Mouse (Mus musculus) forebrain, embryonic 14.5 days (tissue): ENCODE measurements at regions not wholly inside any gene's neighbourhood (a gene's known extent, or its start where the extent isn't known, plus 50 kb on each side); places are given as distances from the start of the nearest gene placed in this dataset.

Source experiments
- ATAC-seq: fragments of 200-750 bp; cut with Nextera tagmentation; 2 replicates; pipeline ENCODE4 v1.8.0; 2017; ENCODE audit warnings: mild to moderate bottlenecking, moderate library complexity
- DNase-seq: peaks from one replicate; pipeline ENCODE4 v3.0.0-alpha.2; 2015; ENCODE audit warnings: low spot score
- H3K27ac ChIP-seq: fragments of 300-500 bp; sonication (generic); 2 replicates; pipeline ENCODE4 v1.5.1; 2014; ENCODE audit warnings: low read depth, mild to moderate bottlenecking, control low read depth, low read length, moderate library complexity
- H3K27me3 ChIP-seq: fragments of 300-500 bp; sonication (generic); replicated peaks from 2 replicates; pipeline ENCODE4 v1.6.1; 2014; ENCODE audit warnings: low read length, control low read depth, mixed read lengths; ENCODE audit not compliant: control insufficient read depth, insufficient read depth
- H3K36me3 ChIP-seq: fragments of 300-500 bp; sonication (generic); 2 replicates; pipeline ENCODE4 v1.6.1; 2014; ENCODE audit warnings: low read length, control low read depth; ENCODE audit not compliant: control insufficient read depth, insufficient read depth
- H3K4me1 ChIP-seq: fragments of 300-500 bp; sonication (generic); 2 replicates; pipeline ENCODE4 v1.6.1; 2014; ENCODE audit warnings: antibody characterized with exemption, low read length, control low read depth; ENCODE audit not compliant: control insufficient read depth, insufficient read depth
- H3K4me2 ChIP-seq: fragments of 300-500 bp; sonication (generic); 2 replicates; pipeline ENCODE4 v1.6.1; 2014; ENCODE audit warnings: mild to moderate bottlenecking, control low read depth, low read length
- H3K4me3 ChIP-seq: fragments of 300-500 bp; sonication (generic); 2 replicates; pipeline ENCODE4 v1.5.1; 2014; ENCODE audit warnings: low read depth, low read length, control low read depth
- H3K9ac ChIP-seq: fragments of 300-500 bp; sonication (generic); 2 replicates; pipeline ENCODE4 v1.6.1; 2014; ENCODE audit warnings: mild to moderate bottlenecking, low read length, control low read depth, moderate library complexity
- H3K9me3 ChIP-seq: fragments of 300-500 bp; sonication (generic); replicated peaks from 2 replicates; pipeline ENCODE4 v1.6.1; 2016; ENCODE audit warnings: low read length, control low read depth, mixed read lengths; ENCODE audit not compliant: control insufficient read depth
- WGBS: fragments of 180-500 bp; shearing (Covaris S2); extraction: QIAGEN DNeasy Blood & Tissue Kit; methylation state at CpG from one replicate; pipeline ENCODE4 v1.1.7; 2014; 5-methylcytosine and 5-hydroxymethylcytosine counted together

DNA sequence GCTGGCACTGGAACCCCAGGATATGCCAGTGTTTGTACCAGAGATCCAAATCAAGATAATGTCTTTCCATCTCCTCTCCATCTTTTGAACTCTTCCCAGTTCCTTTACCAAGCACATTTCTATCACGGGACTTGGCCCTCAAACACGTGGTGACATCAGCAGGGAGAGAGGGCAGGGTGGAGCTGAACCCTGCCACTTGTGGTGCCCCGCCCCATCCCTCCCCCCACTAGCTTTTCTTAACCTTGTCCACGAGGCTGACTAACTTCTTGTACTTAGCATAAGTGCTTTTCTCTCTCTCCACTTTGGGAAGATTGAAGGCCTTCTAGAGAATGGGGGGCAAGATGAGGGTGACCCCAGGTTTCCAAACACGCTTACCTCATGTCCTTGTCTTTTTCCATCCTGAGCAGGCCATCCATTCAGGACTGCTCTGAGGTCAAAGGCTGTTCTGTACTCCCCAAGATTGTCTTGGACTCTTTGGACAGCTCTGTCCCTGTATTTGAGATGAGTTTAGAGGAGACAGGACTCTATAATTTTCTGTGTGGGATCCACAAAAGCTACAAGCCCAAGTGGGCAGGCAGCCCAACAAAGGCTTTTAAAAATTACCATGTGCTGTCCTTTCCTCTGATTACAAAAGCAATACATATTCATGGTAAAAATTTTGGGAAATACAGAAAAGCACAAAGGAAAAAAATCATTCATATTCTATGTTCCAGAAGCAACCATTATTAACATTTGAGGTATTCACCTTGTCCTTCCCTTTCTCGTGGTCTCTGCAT, 192.7 kb upstream of the 4931429L15Rik start:
- H3K27me3 ChIP-seq, result no peaks in the 10 kb centered on the region
- ATAC-seq (no peak), DNase-seq (no peak)
- no peak overlapping the region for H3K27ac ChIP-seq
- WGBS, result 76% methylated on average over 6 of the region's 6 CpGs
- H3K4me2 ChIP-seq, result no peak overlapping the region
- H3K4me3 ChIP-seq, result no peak overlapping the region
- peaks cover 2% of the 10 kb centered on the region; the same call in 1 of the 2 replicates for H3K4me1 ChIP-seq
- no peaks in the 10 kb centered on the region for H3K36me3 ChIP-seq
- H3K9me3 ChIP-seq, result no peaks in the 10 kb centered on the region
- H3K9ac ChIP-seq, result no peak overlapping the region

DNA sequence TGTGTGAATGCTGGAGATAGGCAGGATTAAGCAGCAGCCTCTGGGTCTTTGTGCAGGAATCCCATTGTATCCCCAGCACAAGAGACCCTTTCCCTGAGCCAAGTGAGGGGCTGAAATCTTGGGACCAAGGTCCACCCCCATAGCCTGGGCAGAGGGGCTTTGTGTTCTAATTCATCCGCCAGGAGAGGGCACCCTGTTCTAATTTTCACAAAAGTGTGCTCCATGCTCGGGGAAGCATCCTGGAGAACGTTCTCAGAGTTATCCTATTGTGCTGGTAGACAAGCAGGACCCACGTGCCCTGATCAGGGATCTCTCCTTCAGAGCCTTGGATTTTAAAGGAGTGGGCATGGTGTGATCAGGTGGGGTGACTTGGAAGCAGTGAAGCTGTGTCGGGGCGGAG, 191.5 kb upstream of the 4931429L15Rik start:
- H3K4me1 ChIP-seq, result peaks cover 2% of the 10 kb centered on the region; the same call in 1 of the 2 replicates
- H3K9ac ChIP-seq, result no peak overlapping the region
- no peaks in the 10 kb centered on the region for H3K36me3 ChIP-seq
- H3K27ac ChIP-seq, result no peak overlapping the region
- WGBS, result 47% methylated on average over 6 of the region's 6 CpGs
- H3K27me3 ChIP-seq, result no peaks in the 10 kb centered on the region
- H3K9me3 ChIP-seq, result no peaks in the 10 kb centered on the region
- H3K4me3 ChIP-seq, result no peak overlapping the region
- ATAC-seq (peak; percentile 32; the same call in 1 of the 2 replicates), DNase-seq (peak; percentile 61)
- no peak overlapping the region for H3K4me2 ChIP-seq

DNA sequence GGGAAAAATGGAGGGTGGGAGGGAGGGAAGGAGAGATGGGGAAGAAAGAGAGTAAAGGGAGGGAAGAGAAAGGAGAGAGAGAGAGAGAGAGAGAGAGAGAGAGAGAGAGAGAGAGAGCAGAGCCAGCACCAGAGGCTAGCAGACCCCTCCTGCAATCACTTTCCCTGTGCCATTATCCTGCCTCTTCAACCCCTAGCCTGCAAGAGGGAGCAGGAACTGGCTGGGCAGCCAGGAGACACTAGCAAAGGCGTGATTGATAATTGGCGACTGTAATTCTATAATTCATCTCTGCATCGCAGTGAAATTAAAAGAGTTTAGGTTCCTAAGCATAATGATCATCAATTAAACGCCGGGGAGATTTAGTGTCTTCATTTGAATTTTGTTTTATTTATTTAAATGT, 190.1 kb upstream of the 4931429L15Rik start:
- DNase-seq, result no peak
- no peaks in the 10 kb centered on the region for H3K9me3 ChIP-seq
- peaks cover 2% of the 10 kb centered on the region; the same call in 1 of the 2 replicates for H3K4me1 ChIP-seq
- no peak overlapping the region for H3K9ac ChIP-seq
- no peak overlapping the region for H3K4me3 ChIP-seq
- H3K27me3 ChIP-seq, result no peaks in the 10 kb centered on the region
- WGBS, result 54% methylated on average over 5 of the region's 5 CpGs
- no peak overlapping the region for H3K27ac ChIP-seq
- H3K4me2 ChIP-seq, result no peak overlapping the region
- no peak for ATAC-seq
- no peaks in the 10 kb centered on the region for H3K36me3 ChIP-seq

DNA sequence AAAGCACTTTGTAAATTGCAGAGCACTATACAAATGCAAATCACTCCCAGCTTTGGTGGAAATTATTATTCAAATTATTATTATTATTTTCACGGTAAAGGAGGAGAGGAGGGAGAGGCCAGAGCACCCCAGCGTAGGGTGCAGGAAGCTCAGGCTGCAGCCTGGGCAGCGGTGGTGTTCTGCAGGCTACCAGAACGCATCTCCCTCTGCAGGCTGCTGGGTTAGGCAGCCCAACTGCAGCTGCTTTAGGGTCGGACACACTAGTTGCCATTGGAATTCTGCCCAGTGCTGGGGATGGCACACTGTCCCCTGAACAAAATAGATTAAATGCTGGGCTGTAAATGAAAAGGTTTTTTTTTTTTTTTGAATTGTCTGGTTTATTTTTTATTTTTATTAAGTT, 189.7 kb upstream of the 4931429L15Rik start:
- DNase-seq (peak; percentile 56), ATAC-seq (peak; percentile 55; the same call in 1 of the 2 replicates)
- Histone ChIP-seq H3K4me2 (no peak overlapping the region), H3K4me3 (no peak overlapping the region), H3K9me3 (no peaks in the 10 kb centered on the region), H3K27ac (0 out of 2 replicates have a peak overlapping the region, but pooled peaks have one; percentile 22), H3K4me1 (peaks cover 4% of the 10 kb centered on the region; the same call in 1 of the 2 replicates), H3K9ac (no peak overlapping the region), H3K27me3 (no peaks in the 10 kb centered on the region), H3K36me3 (no peaks in the 10 kb centered on the region)
- WGBS, result 8% methylated on average over 5 of the region's 5 CpGs

DNA sequence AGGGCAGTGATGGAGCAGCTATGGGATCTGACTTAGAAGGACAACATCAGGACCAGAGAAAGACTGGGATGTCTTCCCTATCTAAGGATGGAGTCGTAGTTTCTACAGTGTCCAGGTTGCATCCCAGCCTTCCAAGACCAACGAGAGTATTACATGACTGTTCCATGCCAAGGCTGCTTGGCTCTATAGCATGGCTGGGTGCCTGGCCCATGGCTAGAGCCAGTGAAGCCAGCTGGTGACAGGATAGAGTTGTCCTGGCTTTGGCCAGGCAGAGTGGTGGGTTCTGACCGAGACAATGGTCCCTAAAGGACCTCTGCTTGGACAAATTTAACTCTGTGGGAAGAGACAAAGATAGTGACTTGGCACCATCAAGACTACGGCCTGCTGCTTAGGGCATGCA, 187.2 kb upstream of the 4931429L15Rik start:
- no peaks in the 10 kb centered on the region for H3K27me3 ChIP-seq
- WGBS, result 92% methylated on average over 4 of the region's 4 CpGs
- H3K4me1 ChIP-seq, result peaks cover 16% of the 10 kb centered on the region
- H3K9me3 ChIP-seq, result no peaks in the 10 kb centered on the region
- DNase-seq (no peak), ATAC-seq (no peak)
- H3K27ac ChIP-seq, result no peak overlapping the region
- H3K4me3 ChIP-seq, result no peak overlapping the region
- H3K36me3 ChIP-seq, result no peaks in the 10 kb centered on the region
- no peak overlapping the region for H3K4me2 ChIP-seq
- no peak overlapping the region for H3K9ac ChIP-seq

DNA sequence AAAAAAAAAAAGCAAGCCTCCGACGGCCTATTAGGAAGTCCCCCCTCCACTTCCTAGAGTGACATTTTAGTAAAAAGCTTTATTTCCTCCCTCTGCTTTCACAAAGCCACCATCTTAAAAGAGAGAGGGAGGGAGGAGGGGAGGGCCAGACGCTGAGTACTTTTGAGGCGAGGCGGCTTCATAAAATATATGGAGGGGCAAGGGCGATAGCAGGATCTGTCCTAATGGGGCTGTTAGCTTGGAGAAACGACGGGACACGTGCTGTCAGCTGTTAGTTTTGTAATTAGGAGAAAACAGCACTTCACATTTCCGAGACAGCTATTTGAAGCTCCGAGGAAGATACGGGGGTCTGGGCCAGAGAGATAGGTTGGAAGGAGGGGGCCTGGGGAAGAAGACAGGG, 184.8 kb upstream of the 4931429L15Rik start:
- Histone ChIP-seq H3K9ac (no peak overlapping the region), H3K4me1 (peaks cover 14% of the 10 kb centered on the region), H3K27ac (peak overlapping the region; percentile 29; the same call in 1 of the 2 replicates), H3K36me3 (no peaks in the 10 kb centered on the region), H3K27me3 (no peaks in the 10 kb centered on the region), H3K4me3 (no peak overlapping the region), H3K4me2 (no peak overlapping the region), H3K9me3 (no peaks in the 10 kb centered on the region)
- DNase-seq, result peak; percentile 64
- ATAC-seq, result peak; percentile 40; the same call in 1 of the 2 replicates
- 21% methylated on average over 12 of the region's 12 CpGs for WGBS

DNA sequence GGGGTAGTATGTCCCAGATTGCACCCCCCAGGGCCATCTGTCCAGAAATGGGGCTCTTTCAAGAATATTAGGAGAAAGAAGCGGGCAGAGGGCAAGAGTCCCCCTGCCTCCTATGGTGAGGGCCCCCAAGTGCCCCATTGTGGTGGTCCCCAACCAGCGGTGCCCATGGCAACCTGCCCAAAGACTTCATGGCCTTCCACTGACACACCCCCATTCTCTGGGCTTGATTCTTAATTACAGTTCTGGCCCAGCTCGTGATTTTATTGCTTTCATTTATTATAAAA, 184.3 kb upstream of the 4931429L15Rik start:
- ATAC-seq (peak; percentile 56), DNase-seq (peak; percentile 67)
- H3K4me1 ChIP-seq, result peaks cover 14% of the 10 kb centered on the region
- H3K27ac ChIP-seq, result peak overlapping the region; percentile 56
- 0 out of 2 replicates have a peak overlapping the region, but pooled peaks have one; percentile 16 for H3K4me2 ChIP-seq
- H3K4me3 ChIP-seq, result no peak overlapping the region
- no peaks in the 10 kb centered on the region for H3K27me3 ChIP-seq
- WGBS, result 7% methylated on average over 3 of the region's 3 CpGs
- H3K9me3 ChIP-seq, result no peaks in the 10 kb centered on the region
- H3K36me3 ChIP-seq, result no peaks in the 10 kb centered on the region
- no peak overlapping the region for H3K9ac ChIP-seq

DNA sequence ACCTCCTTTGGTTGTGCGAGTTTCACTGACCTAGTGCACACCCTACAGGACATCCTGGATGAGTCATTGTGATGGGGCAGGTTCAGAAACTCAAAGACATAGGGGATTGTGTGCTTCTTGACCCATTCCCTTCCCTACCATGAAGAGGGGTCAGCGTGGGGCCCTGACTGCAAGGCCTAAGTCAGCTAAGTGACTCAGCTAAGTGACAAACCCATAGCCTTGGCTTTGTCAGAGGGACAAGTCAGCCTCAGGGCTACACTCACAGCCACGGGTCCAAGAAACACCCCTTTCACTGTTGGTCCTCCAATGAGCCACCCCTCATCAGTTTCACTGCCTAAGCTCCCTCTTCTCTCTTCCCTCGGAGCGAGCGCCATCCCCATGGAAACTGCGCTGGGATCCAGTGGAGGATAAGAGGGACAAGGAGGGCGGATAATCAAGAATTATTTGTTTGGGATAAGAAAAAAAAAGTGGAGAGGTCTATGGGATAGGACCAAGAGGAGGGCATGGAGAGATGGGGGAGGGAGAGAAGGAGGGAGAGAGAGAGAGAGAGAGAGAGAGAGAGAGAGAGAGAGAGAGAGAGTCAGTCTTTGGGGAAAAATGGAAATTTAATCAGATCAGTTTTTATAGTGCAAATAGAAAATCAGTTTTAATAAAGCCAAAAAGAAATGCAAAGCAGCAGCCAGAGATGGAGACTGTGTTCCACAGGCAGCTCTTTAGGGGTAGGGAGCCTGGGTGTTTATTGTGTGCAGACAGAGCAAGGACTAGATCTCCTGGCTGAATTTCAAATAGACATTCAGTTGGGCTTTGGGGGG, 183.7 kb upstream of the 4931429L15Rik start:
- Histone ChIP-seq H3K27ac (peak overlapping the region; percentile 56), H3K27me3 (no peaks in the 10 kb centered on the region), H3K4me3 (no peak overlapping the region), H3K4me1 (peaks cover 14% of the 10 kb centered on the region), H3K4me2 (0 out of 2 replicates have a peak overlapping the region, but pooled peaks have one; percentile 16), H3K9me3 (no peaks in the 10 kb centered on the region), H3K36me3 (no peaks in the 10 kb centered on the region), H3K9ac (no peak overlapping the region)
- ATAC-seq (peak; percentile 59; the same call in 1 of the 2 replicates), DNase-seq (peak; percentile 61)
- WGBS, result 41% methylated on average over 8 of the region's 8 CpGs

DNA sequence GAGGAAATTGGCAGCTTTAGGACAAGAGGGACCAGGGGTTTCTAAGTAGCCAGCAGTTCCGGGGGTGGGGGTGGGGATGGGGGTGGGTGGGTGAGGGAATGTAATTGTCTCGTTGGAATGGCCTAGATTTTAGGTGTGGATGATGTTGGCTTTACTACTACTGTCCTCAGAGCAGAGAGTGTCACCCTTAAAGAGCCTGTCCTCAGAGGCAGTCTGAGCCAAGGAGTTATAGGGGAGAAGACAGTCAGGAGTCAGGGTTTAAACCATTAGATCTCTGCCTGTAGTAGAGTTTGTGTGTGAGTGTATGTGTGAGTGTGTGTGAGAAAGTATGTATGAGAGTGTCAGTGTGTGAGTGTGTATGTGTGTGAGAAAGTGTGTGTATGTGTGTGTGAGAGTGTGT, 179.6 kb upstream of the 4931429L15Rik start:
- no peak for ATAC-seq
- no peak overlapping the region for H3K4me3 ChIP-seq
- no peaks in the 10 kb centered on the region for H3K27me3 ChIP-seq
- H3K4me2 ChIP-seq, result no peak overlapping the region
- no peak overlapping the region for H3K27ac ChIP-seq
- DNase-seq, result no peak
- no peaks in the 10 kb centered on the region for H3K36me3 ChIP-seq
- WGBS, result 13% methylated on average over 2 of the region's 2 CpGs
- H3K9me3 ChIP-seq, result no peaks in the 10 kb centered on the region
- H3K4me1 ChIP-seq, result peaks cover 12% of the 10 kb centered on the region
- no peak overlapping the region for H3K9ac ChIP-seq
